Mouse (Mus musculus): ENCODE measurements at regions not wholly inside any gene's neighbourhood (a gene's known extent, or its start where the extent isn't known, plus 50 kb on each side); places are given as distances from the start of the nearest gene placed in this dataset.

- TF ChIP-seq POLR2A (IDR thresholded peaks at IDR 0.05; ENCODE audit: low read depth, low read length) (no peak), CTCF (conservative IDR thresholded peaks at IDR 0.05; ENCODE audit: insufficient read depth, insufficient read length, low read depth, low read length) (peak; percentile 35)
These were observed 89.8 kb upstream of the Med14 start for GRCm38 (mm10) chrX:12851684-12852083.

Data from kidney, adult 2 months (tissue).